Mouse (Mus musculus) MEL (cell line): ENCODE measurements at regions not wholly inside any gene's neighbourhood (a gene's known extent, or its start where the extent isn't known, plus 50 kb on each side); places are given as distances from the start of the nearest gene placed in this dataset.
A peak's percentile ranks its signal among the peaks of the same experiment; 100 is the strongest.

Source experiments
- DNase-seq: peaks from one replicate; pipeline ENCODE4 v3.0.0; 2011; ENCODE audit warnings: low read depth, low spot score
- H3K27ac ChIP-seq: 2 replicates; pipeline ENCODE4 v1.5.1; 2012; ENCODE audit warnings: low read depth, mild to moderate bottlenecking, control low read depth, low read length, moderate library complexity; ENCODE audit not compliant: control insufficient read depth
- H3K27me3 ChIP-seq, 2 experiments: fragments of 150-350 bp in 1 of 2; sonication (generic) in 1 of 2; 2 replicates each; pipeline ENCODE4 v1.6.1; 2012; ENCODE audit warnings: low read length in 2 of 2, mild to moderate bottlenecking in 2 of 2, improper control_type of control experiment in 1 of 2, moderate library complexity in 1 of 2; ENCODE audit not compliant: insufficient read depth in 2 of 2, control insufficient read depth in 1 of 2
- H3K36me3 ChIP-seq, 2 experiments: 2 replicates each; pipeline ENCODE4 v1.6.1; 2012 to 2014; ENCODE audit warnings: low read length in 2 of 2, improper control_type of control experiment in 1 of 2, inconsistent platforms in 1 of 2, mild to moderate bottlenecking in 1 of 2; ENCODE audit not compliant: insufficient read depth in 2 of 2, control insufficient read depth in 1 of 2
- H3K4me1 ChIP-seq, 2 experiments: fragments of 150-350 bp in 1 of 2; sonication (generic) in 1 of 2; 2 replicates each; pipeline ENCODE4 v1.6.1; 2012; ENCODE audit warnings: low read length in 2 of 2, improper control_type of control experiment in 1 of 2, mild to moderate bottlenecking in 1 of 2; ENCODE audit not compliant: insufficient read depth in 2 of 2, control insufficient read depth in 1 of 2
- H3K4me3 ChIP-seq, 2 experiments: fragments of 150-350 bp in 1 of 2; sonication (generic) in 1 of 2; 2 replicates each; pipeline ENCODE4 v1.5.1; 2012; ENCODE audit warnings: low read depth in 2 of 2, low read length in 2 of 2, mild to moderate bottlenecking in 2 of 2, moderate library complexity in 2 of 2, control low read depth in 1 of 2, improper control_type of control experiment in 1 of 2; ENCODE audit not compliant: control insufficient read depth in 1 of 2, insufficient read depth in 1 of 2
- H3K79me2 ChIP-seq: 2 replicates; pipeline ENCODE4 v1.6.1; 2012; ENCODE audit warnings: mild to moderate bottlenecking, low read length, moderate library complexity; ENCODE audit not compliant: control insufficient read depth, poor library complexity, insufficient read depth
- H3K9ac ChIP-seq: 2 replicates; pipeline ENCODE4 v1.6.1; 2012; ENCODE audit warnings: low read depth, mild to moderate bottlenecking, control low read depth, low read length, moderate library complexity; ENCODE audit not compliant: control insufficient read depth, poor library complexity, severe bottlenecking
- H3K9me3 ChIP-seq: fragments of 150-350 bp; sonication (generic); replicated peaks from 2 replicates; pipeline ENCODE4 v1.6.1; 2012; ENCODE audit warnings: mild to moderate bottlenecking, low read length, improper control_type of control experiment, moderate library complexity; ENCODE audit not compliant: insufficient read depth
- BHLHE40 ChIP-seq: IDR thresholded peaks from 2 replicates; pipeline ENCODE4 v1.6.1; 2012; ENCODE audit warnings: low read depth, mild to moderate bottlenecking, inconsistent platforms, low read length, improper control_type of control experiment, borderline replicate concordance
- CHD1 ChIP-seq: IDR thresholded peaks from 2 replicates; pipeline ENCODE4 v1.6.1; 2012; ENCODE audit warnings: low read depth, mild to moderate bottlenecking, inconsistent platforms, low read length, improper control_type of control experiment
- CHD2 ChIP-seq: IDR thresholded peaks from 2 replicates; pipeline ENCODE4 v1.6.1; 2011; ENCODE audit warnings: low read length, improper control_type of control experiment
- CTCF ChIP-seq, 3 experiments: IDR thresholded peaks in 2 of 3; conservative IDR thresholded peaks in 1 of 3; 2 replicates each; pipeline ENCODE4 v1.5.1; 2011 to 2012; ENCODE audit warnings: low read length in 3 of 3, low read depth in 2 of 3, mild to moderate bottlenecking in 2 of 3, improper control_type of control experiment in 1 of 3, inconsistent platforms in 1 of 3, mixed read lengths in 1 of 3, moderate library complexity in 1 of 3; ENCODE audit not compliant: control insufficient read depth in 1 of 3, insufficient read depth in 1 of 3, poor library complexity in 1 of 3, severe bottlenecking in 1 of 3
- ELF1 ChIP-seq: IDR thresholded peaks from 2 replicates; pipeline ENCODE4 v1.6.1; 2014; ENCODE audit warnings: low read depth, mild to moderate bottlenecking, inconsistent platforms, low read length, improper control_type of control experiment, moderate library complexity
- EP300 ChIP-seq, 2 experiments: IDR thresholded peaks; 2 replicates each; pipeline ENCODE4 v1.6.1; 2011; ENCODE audit warnings: improper control_type of control experiment in 2 of 2, low read length in 2 of 2, low read depth in 1 of 2, mild to moderate bottlenecking in 1 of 2
- ETS1 ChIP-seq: IDR thresholded peaks from 2 replicates; pipeline ENCODE4 v1.6.1; 2012; ENCODE audit warnings: low read depth, mild to moderate bottlenecking, inconsistent platforms, low read length, improper control_type of control experiment, moderate library complexity
- GATA1 ChIP-seq: IDR thresholded peaks from 2 replicates; pipeline ENCODE4 v1.6.1; 2011; ENCODE audit warnings: low read depth, low read length, improper control_type of control experiment
- HCFC1 ChIP-seq: IDR thresholded peaks from 2 replicates; pipeline ENCODE4 v1.6.1; 2012; ENCODE audit warnings: low read depth, mild to moderate bottlenecking, inconsistent platforms, low read length, improper control_type of control experiment, moderate library complexity
- JUND ChIP-seq: IDR thresholded peaks from 2 replicates; pipeline ENCODE4 v1.6.1; 2011; ENCODE audit warnings: low read depth, mild to moderate bottlenecking, improper control_type of control experiment, low read length
- KAT2A ChIP-seq: conservative IDR thresholded peaks from 2 replicates; pipeline ENCODE4 v1.6.1; 2012; ENCODE audit warnings: low read depth, low read length, improper control_type of control experiment, inconsistent platforms
- MAFK ChIP-seq: IDR thresholded peaks from 2 replicates; pipeline ENCODE4 v1.6.1; 2011; ENCODE audit warnings: low read depth, mild to moderate bottlenecking, low read length, improper control_type of control experiment, borderline replicate concordance
- MAZ ChIP-seq: IDR thresholded peaks from 2 replicates; pipeline ENCODE4 v1.6.1; 2012; ENCODE audit warnings: low read depth, mild to moderate bottlenecking, inconsistent platforms, low read length, improper control_type of control experiment
- MXI1 ChIP-seq: IDR thresholded peaks from 2 replicates; pipeline ENCODE4 v1.6.1; 2011; ENCODE audit warnings: mild to moderate bottlenecking, low read depth, low read length, improper control_type of control experiment
- MYC ChIP-seq: IDR thresholded peaks from 2 replicates; pipeline ENCODE4 v1.6.1; 2011; ENCODE audit warnings: low read depth, mild to moderate bottlenecking, low read length, improper control_type of control experiment, moderate library complexity
- NELFE ChIP-seq: IDR thresholded peaks from 2 replicates; pipeline ENCODE4 v1.6.1; 2011; ENCODE audit warnings: low read depth, low read length, improper control_type of control experiment
- POLR2AphosphoS2 ChIP-seq: IDR thresholded peaks from 2 replicates; pipeline ENCODE4 v1.6.1; 2011; ENCODE audit warnings: low read length, improper control_type of control experiment
- RAD21 ChIP-seq: IDR thresholded peaks from 2 replicates; pipeline ENCODE4 v1.6.1; 2011; ENCODE audit warnings: mild to moderate bottlenecking, low read depth, low read length, improper control_type of control experiment
- SIN3A ChIP-seq: IDR thresholded peaks from 2 replicates; pipeline ENCODE4 v1.6.1; 2012; ENCODE audit warnings: low read length, improper control_type of control experiment, inconsistent platforms
- SMC3 ChIP-seq: IDR thresholded peaks from 2 replicates; pipeline ENCODE4 v1.6.1; 2011; ENCODE audit warnings: low read depth, low read length, improper control_type of control experiment
- TAL1 ChIP-seq: IDR thresholded peaks from 2 replicates; pipeline ENCODE4 v1.6.1; 2012; ENCODE audit warnings: mild to moderate bottlenecking, inconsistent platforms, low read length, moderate library complexity, mixed read lengths
- TBP ChIP-seq: IDR thresholded peaks from 2 replicates; pipeline ENCODE4 v1.8.0; 2011; ENCODE audit warnings: low read depth, low read length, improper control_type of control experiment
- TCF12 ChIP-seq: IDR thresholded peaks from 2 replicates; pipeline ENCODE4 v1.6.1; 2014; ENCODE audit warnings: low read depth, mild to moderate bottlenecking, inconsistent platforms, low read length, improper control_type of control experiment, moderate library complexity
- USF2 ChIP-seq, 2 experiments: IDR thresholded peaks; 2 replicates each; pipeline ENCODE4 v1.6.1; 2011 to 2012; ENCODE audit warnings: improper control_type of control experiment in 2 of 2, low read length in 2 of 2, borderline replicate concordance in 1 of 2, inconsistent platforms in 1 of 2, low read depth in 1 of 2, mild to moderate bottlenecking in 1 of 2; ENCODE audit not compliant: insufficient read depth in 1 of 2
- ZC3H11A ChIP-seq: IDR thresholded peaks from 2 replicates; pipeline ENCODE4 v1.6.1; 2012; ENCODE audit warnings: low read depth, mild to moderate bottlenecking, inconsistent platforms, low read length, improper control_type of control experiment
- ZKSCAN1 ChIP-seq: IDR thresholded peaks from 2 replicates; pipeline ENCODE4 v1.6.1; 2012; ENCODE audit warnings: low read depth, mild to moderate bottlenecking, inconsistent platforms, low read length, improper control_type of control experiment, moderate library complexity
- ZMIZ1 ChIP-seq: IDR thresholded peaks from 2 replicates; pipeline ENCODE4 v1.6.1; 2012; ENCODE audit warnings: low read depth, mild to moderate bottlenecking, inconsistent platforms, low read length, improper control_type of control experiment, moderate library complexity
- ZNF384 ChIP-seq: IDR thresholded peaks from 2 replicates; pipeline ENCODE4 v1.6.1; 2012; ENCODE audit warnings: low read depth, mild to moderate bottlenecking, inconsistent platforms, low read length, improper control_type of control experiment

DNA sequence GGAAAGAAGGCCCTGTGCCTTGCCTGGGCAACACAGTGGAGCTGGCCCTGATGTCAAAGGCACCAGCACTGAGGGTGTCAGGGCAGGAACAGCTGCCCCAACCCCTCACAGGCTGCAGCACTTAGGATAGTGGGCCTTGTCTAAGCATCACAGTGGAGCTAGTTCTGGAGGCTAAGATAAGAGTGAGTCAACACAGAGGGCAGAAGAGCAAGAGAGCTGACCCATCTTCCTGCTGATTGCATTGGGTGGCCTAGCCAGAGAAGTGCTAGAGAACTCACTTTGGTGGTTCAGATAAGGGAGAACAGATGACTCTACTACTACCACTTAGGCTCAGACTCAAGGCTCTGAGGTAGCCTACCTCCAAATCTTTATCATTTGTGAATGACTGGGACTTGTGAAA lies 413.1 kb downstream of the Nova1 start:
- Histone ChIP-seq H3K4me3 (no peak overlapping the region), H3K4me1 (peaks cover 0 to 5% of the 10 kb centered on the region in 2 experiments; a peak in 3 of 4 replicates), H3K27ac (no peak overlapping the region), H3K9me3 (no peaks in the 10 kb centered on the region), H3K9ac (no peak overlapping the region), H3K79me2 (no peaks in the 10 kb centered on the region), H3K36me3 (peaks cover 0 to 2% of the 10 kb centered on the region in 2 experiments; a peak in 1 of 4 replicates), H3K27me3 (no peaks in the 10 kb centered on the region)
- peak; percentile 75 for DNase-seq
- no peak for TF ChIP-seq CHD1
- TF ChIP-seq SIN3A = no peak
- TF ChIP-seq MAFK = no peak
- peak; percentile 87 for TF ChIP-seq TCF12
- no peak for TF ChIP-seq HCFC1
- no peak for TF ChIP-seq ZMIZ1
- TF ChIP-seq GATA1 = peak; percentile 70
- no peak for TF ChIP-seq MXI1
- no peak for TF ChIP-seq TBP
- TF ChIP-seq POLR2AphosphoS2 = no peak
- TF ChIP-seq USF2 (IDR thresholded peaks at IDR 0.05; ENCODE audit: borderline replicate concordance in 1 of 2, insufficient read depth in 1 of 2, low read depth in 1 of 2, low read length in 2 of 2) = no peak
- no peak for TF ChIP-seq MYC
- TF ChIP-seq ETS1 = peak; percentile 71
- TF ChIP-seq TAL1 = peak; percentile 74
- peak; percentile 65 to 70 for TF ChIP-seq EP300 (IDR thresholded peaks at IDR 0.05; ENCODE audit: low read depth in 1 of 2, low read length in 2 of 2)

- Histone ChIP-seq H3K4me3 (no peak overlapping the region), H3K9ac (no peak overlapping the region), H3K4me1 (no peaks in the 10 kb centered on the region), H3K27ac (no peak overlapping the region), H3K79me2 (no peaks in the 10 kb centered on the region), H3K36me3 (no peaks in the 10 kb centered on the region), H3K9me3 (no peaks in the 10 kb centered on the region), H3K27me3 (no peaks in the 10 kb centered on the region)
- DNase-seq = no peak
- no peak for TF ChIP-seq BHLHE40
- no peak for TF ChIP-seq ZMIZ1
- TF ChIP-seq CTCF (IDR thresholded peaks at IDR 0.05 in 2 of 3, conservative IDR thresholded peaks at IDR 0.05 in 1 of 3; ENCODE audit: control insufficient read depth in 1 of 3, insufficient read depth in 1 of 3, low read depth in 2 of 3, low read length in 3 of 3, poor library complexity in 1 of 3, severe bottlenecking in 1 of 3) = no peak
- no peak for TF ChIP-seq TAL1
- TF ChIP-seq CHD1 = no peak
- TF ChIP-seq KAT2A = no peak
- no peak for TF ChIP-seq RAD21
- no peak for TF ChIP-seq ZNF384
- no peak for TF ChIP-seq ZC3H11A
- TF ChIP-seq ZKSCAN1 = no peak
- TF ChIP-seq JUND = no peak
- TF ChIP-seq CHD2 = no peak
- TF ChIP-seq ELF1 = no peak
- no peak for TF ChIP-seq MAZ
- no peak for TF ChIP-seq SMC3
- TF ChIP-seq NELFE = no peak
Measured at GRCm38 (mm10) chr12:46399653-46399975, 419.1 kb downstream of the Nova1 start.
